Mouse (Mus musculus) Patski (cell line): ENCODE results near the gene Pole2. TPM values are rescaled to one million over a fixed set of nuclear protein-coding genes. Genes with fewer than 3 reads are reported as not detected.
A peak's percentile ranks its signal among the peaks of the same experiment; 100 is the strongest.

Source experiments
- ATAC-seq: fragments of 100-300 bp; one replicate; pipeline ENCODE4 v1.8.0; 2021
- CTCF ChIA-PET: fragments of 350-600 bp; sonication (Branson Sonifier 250); formaldehyde crosslinking; loops from one replicate; lab custom pipeline; 2022; ENCODE audit warnings: inconsistent platforms; lab: Charles Lee
- POLR2A ChIA-PET: fragments of 350-600 bp; sonication (Branson Sonifier 250); formaldehyde crosslinking; loops from one replicate; lab custom pipeline; 2022; ENCODE audit warnings: antibody characterized with exemption, inconsistent platforms; lab: Charles Lee
- DNase-seq: peaks from one replicate; pipeline ENCODE4 v3.0.0-alpha.2; 2011; ENCODE audit warnings: low read depth, low spot score
- H3K27me3 ChIP-seq: fragments of 371-371 bp; one replicate; pipeline ENCODE4 v1.5.1; 2021
- CTCF ChIP-seq: fragments of 100-300 bp; IDR thresholded peaks from one replicate; pipeline ENCODE4 v1.5.1; 2021
- in situ Hi-C: fragments of 300-500 bp; cut with MboI; formaldehyde crosslinking; loops from 3 replicates; pipeline ENCODE4 v1.11.1; 2018; ENCODE audit warnings: low pct_unique_long_range_greater_than_20kb, mixed read lengths
- polyA plus RNA-seq: library from polyadenylated mRNA; unstranded; gene quantifications from one replicate; pipeline ENCODE4 v1.2.3, GENCODE M21; 2021

Pole2 gene
- polyA plus RNA-seq, 1 experiment from 2014 or later: 6.1 TPM

DNA sequence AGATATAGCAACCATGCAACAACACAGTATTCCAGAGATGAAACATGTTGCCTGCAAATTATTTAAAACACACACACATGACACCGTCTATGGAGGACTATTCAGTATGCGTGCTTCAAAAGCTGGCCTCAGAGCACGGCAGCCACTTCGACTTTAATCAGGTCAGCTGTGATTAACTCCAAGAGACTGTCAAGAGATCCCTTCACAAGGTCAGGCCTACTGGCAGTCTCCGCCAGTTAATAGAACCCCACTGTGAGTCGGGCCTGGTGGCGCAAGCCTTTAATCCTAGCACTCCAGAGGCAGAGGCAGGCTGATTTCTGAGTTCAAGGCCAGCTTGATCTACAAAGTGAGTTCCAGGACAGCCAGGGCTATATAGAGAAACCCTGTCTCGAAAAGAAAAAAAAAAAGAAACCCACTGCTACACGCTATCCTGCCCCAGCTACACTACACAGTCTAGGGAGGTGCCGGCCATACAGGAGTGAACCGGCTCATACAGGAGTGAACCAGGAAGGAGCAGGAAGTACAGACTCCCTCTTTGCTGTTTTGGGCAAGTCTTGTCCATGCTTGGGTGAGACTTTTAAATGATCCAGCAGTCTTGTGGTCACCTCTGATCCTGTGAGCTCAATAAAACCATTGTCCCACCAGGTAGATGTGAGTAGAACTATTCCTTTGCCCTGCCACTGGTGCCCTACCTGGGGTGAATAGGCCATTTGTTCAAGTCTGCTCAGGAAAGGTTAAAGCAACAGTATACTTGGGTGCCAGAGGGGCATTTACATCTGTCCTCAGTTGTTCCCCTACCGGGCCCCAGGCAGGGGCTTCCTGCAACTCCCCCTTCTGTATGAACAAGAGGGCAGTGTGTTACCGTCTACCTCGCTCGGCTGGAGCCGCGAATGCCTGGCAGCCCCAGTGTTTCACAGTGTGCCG lies 17.7 kb downstream of the Pole2 start:
- H3K27me3 ChIP-seq: no peaks in the 10 kb centered on the region
- ATAC-seq (no peak), DNase-seq (no peak)
- CTCF ChIA-PET: no interaction called here
- POLR2A ChIA-PET: no interaction called here
- in situ Hi-C loops: loop anchor here (5.0 to 25.0 kb wide), 2 partner anchors 97 to 377 kb away; partner anchors contain the start of gene Vcpkmt
- no peak for TF ChIP-seq CTCF

DNA sequence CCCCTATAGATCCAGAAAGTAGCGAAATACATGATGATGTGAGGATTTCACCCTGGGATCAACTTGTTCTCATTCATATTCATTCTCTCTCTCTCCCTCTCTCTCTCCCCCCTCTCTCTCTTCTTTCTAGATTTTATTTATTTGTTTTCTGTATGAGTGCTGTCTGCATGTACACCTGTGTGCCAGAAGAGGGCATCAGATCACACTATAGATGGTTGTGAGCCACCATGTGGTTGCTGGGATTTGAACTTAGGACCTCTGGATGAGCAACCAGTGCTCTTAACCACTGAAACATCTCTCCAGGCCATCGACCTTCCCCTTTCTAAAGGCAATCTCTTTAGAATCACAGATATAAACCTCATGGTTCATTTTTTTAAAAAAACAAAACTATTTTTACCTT lies 19.5 kb downstream of the Pole2 start:
- ATAC-seq: no peak
- CTCF ChIA-PET: no interaction called here
- POLR2A ChIA-PET: no interaction called here
- no peaks in the 10 kb centered on the region for H3K27me3 ChIP-seq
- in situ Hi-C loops: loop anchor here (25.0 kb wide), 1 partner anchor 379 kb away; the partner anchor contains the start of gene Vcpkmt
- no peak for DNase-seq
- peak; percentile 59 for TF ChIP-seq CTCF

DNA sequence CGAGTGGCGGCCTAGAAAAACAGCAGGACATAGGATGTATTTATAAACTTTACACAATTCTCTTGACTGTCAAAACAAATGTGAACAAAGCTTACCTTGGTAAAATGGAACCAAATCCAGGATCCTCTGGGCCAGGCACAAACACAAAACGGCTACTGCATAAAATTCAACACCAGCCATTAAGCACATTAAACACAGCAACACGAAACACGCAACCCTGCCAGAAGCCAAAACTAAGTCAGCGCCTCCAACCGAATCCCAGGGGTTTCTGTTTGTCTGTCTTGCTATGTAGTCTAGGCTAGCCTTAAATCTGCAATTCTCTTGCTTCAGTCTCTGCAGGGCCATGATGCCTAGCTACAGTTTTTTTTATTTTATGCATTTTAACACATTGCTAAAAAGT lies 20.1 kb downstream of the Pole2 start:
- DNase-seq (no peak), ATAC-seq (no peak)
- in situ Hi-C loops: loop anchor here (25.0 kb wide), 1 partner anchor 379 kb away; the partner anchor contains the start of gene Vcpkmt
- TF ChIP-seq CTCF: no peak
- ChIA-PET POLR2A (no interaction called here), CTCF (no interaction called here)
- H3K27me3 ChIP-seq: no peaks in the 10 kb centered on the region

DNA sequence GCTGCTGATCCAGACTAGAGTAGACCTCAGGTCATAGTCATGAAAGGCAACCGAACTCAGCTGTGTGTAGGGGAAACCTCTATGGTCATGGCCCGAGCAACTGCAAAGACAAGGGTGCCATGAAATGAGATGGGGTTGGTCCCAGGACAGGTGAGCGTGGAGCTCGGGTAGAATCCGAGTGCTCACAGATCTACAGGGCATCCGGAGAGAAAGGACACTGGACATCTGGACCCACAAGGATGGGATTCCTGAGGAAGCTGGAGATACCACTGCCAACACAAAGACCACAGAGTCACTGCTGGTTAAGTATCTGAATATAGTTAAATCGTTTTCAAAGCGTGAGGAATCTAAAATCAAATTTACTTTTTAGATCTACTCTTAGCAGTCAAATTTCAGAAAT lies 20.6 kb downstream of the Pole2 start:
- in situ Hi-C loops: loop anchor here (25.0 kb wide), 1 partner anchor 380 kb away; the partner anchor contains the start of gene Vcpkmt
- CTCF ChIA-PET: no interaction called here
- no peak for TF ChIP-seq CTCF
- DNase-seq (no peak), ATAC-seq (no peak)
- POLR2A ChIA-PET: no interaction called here
- no peaks in the 10 kb centered on the region for H3K27me3 ChIP-seq

DNA sequence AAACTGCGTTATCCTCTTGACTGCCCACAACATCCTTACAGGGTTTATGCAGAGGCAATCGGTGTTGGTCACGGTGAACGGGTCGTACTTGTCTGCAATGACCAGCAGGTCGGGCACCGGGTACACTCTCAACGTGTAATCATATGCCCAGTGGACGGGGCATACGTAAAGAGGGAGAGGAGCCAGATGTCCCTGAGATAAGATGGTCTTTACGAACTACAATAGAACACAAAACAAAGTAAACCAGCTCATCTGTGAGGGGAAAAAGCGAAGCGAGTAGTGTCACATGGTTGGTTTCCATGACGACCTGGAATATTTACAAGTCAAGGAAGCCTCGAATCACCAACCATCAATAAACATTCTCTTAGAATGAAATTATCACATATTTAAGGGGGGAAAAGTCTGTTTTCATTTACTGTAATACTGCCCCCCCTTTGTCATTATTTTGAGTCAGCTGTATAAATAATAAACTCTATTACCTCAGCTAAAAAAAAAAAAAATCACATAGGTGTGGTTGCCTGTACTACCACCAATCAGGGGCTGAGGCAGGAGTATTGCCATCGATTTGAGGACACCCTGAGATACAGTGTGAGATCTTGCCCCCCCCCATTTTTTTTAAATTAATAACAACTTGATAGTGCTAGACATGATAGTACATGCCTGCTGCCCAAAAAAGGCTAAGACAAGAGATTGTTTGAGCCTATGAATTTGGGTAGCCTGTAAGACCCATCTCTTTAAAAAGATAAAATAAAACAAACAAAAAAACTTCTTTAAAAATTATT lies 23.8 kb downstream of the Pole2 start, which contains the start of gene Gm49384:
TSS of gene Gm49384 (minus strand) at position 216 of the 782 bp plus-strand sequence.
- CTCF ChIA-PET: no interaction called here
- no peaks in the 10 kb centered on the region for H3K27me3 ChIP-seq
- DNase-seq (no peak), ATAC-seq (no peak)
- POLR2A ChIA-PET: no interaction called here
- TF ChIP-seq CTCF: no peak
- in situ Hi-C loops: loop anchor here (25.0 kb wide), 1 partner anchor 383 kb away; the partner anchor contains the start of gene Vcpkmt

DNA sequence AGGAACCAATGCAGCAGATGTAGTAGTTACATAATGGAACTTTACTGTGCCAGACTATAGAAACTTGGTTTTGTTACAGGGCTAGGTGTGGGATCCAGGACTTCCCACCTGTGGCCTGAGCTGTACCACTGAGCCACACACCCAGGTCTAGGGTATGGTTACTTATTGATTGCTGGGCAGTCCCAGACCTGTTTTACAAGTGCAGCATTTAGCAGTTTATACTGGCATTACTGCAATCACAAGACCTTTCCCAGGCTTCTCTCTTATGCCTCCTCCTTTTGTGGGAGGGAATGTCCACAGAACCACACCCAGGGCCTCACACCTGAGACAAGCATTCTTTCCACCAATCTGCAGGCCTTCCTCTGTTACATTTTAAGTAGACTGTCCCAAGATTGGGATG lies 29.0 kb downstream of the Pole2 start:
- in situ Hi-C loops: no loop called here
- TF ChIP-seq CTCF: no peak
- ChIA-PET CTCF (no interaction called here), POLR2A (no interaction called here)
- no peak for ATAC-seq
- DNase-seq: no peak
- no peaks in the 10 kb centered on the region for H3K27me3 ChIP-seq

DNA sequence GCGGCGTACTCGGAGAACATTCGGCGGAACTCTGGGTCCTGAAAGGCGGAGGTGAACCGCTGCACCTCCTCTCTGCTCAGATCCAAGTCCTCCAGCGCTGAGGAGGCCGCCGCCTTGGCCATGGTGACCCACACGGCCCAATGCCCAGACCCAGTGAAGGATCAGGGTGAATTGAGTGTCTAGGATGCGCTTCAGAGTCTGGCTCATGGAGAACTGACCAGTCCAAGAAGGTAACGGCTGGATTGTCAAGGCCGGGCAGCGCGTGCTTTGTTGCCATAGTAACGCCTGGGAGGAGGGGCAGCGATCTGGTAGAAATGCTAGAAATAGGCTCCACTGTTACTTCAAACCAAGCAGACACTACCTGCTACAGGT lies 29.8 kb downstream of the Pole2 start, which contains the start of gene Dnaaf2:
TSS of gene Dnaaf2 (minus strand) at position 266 of the 372 bp plus-strand sequence.
- TF ChIP-seq CTCF: no peak
- no peaks in the 10 kb centered on the region for H3K27me3 ChIP-seq
- CTCF ChIA-PET: no interaction called here
- in situ Hi-C loops: no loop called here
- ATAC-seq: peak; percentile 32
- POLR2A ChIA-PET: no interaction called here
- DNase-seq: no peak

DNA sequence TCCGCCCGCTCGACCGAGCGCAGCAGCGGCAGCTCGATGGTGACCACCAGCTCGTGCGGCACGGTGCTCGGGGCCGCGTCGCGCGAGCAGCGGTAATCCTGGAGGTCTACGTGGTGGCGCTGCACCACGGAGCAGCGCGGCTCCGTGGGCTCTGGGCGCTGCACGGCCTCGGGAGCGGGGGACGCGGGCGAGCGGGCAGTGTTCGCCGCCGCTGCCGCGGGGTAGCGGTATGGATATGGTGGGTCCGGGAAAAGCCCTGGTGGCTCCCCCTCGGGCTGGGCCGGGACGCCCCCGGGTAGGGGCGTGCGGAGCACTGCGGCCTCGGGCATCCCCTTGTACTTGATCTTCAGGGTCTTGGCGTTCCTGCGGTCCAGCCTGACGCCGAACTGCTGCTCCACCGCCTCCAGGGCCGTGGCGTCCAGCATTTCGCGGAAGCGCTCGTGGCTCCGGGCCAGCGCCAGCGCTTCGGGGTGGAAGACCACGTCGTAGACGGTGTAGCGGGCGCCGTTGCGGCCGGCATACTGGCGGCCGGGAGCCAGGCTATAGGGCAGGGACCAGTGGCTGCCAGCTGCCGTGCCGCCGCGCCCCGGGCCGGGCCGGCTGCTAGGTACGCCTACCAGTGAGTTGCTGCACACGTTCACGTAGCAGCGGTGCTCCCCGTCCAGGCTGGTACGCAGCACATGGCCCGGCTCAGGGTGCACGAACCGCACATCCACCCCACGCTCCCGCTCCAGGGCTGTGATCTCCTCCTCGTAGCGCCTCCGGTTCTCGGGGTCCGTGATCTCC lies 30.4 kb downstream of the Pole2 start:
- no peaks in the 10 kb centered on the region for H3K27me3 ChIP-seq
- in situ Hi-C loops: no loop called here
- DNase-seq (no peak), ATAC-seq (peak; percentile 62)
- no peak for TF ChIP-seq CTCF
- POLR2A ChIA-PET: interaction anchor here (1.4 kb wide), 1 partner anchor 13 kb away, joined by 6 read pairs; the partner anchor contains the start of genes Mgat2 and Rpl36al
- CTCF ChIA-PET: no interaction called here

DNA sequence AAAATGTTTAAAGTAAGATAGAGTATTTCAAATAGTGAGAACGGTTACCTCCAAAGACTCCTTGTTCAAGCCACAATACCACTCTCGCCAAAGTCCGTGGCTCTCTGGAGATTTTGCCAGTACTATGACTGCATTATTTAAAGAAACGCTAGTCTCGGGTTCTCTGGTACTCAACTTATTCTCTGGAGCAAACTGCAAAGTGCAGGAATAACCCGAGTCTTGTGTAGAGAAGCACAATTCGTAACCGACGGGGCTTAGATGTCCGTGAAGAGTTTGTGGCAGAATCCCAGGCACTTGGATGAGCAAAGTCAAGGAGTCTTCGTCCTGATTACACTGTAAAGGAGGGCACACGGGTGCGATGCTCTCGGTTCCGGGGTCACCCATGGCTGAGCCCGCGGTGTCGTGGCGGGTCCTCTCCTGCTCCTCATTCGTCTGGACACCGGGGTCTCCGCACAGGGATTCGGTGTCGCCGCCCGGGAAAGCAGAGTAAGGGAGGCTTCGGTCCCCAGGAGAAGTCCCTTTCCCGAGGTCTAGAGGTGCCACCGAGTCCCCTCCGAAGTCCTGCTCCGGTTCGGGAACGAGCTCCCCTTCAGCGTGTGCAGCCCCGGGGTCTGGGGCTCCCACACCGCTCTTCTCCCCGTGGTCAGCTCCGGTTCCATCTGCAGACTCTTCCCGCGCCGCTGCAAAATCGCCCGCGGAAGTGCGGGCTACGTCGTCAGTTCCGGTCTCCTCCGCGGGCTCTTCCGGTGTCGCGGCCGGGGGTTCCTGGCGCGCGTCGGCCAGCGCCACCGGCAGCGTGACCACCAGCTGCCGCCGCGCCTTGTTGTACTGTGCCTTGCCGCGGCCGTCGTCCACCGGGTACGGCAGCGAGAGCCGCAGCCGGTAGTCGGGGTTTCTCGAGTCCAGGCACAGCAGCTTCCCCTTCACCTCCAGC lies 31.3 kb downstream of the Pole2 start, which contains the start of gene Gm49383:
TSS of gene Gm49383 (minus strand) at position 661 of the 934 bp plus-strand sequence.
- POLR2A ChIA-PET: interaction anchor here (0.5 to 1.4 kb wide), 3 partner anchors 12 to 97 kb away, joined by 3 to 6 read pairs (median 5); partner anchors contain the start of genes Mgat2 and Rpl36al
- no peak for DNase-seq
- no peak for TF ChIP-seq CTCF
- in situ Hi-C loops: no loop called here
- CTCF ChIA-PET: no interaction called here
- peak; percentile 78 for ATAC-seq
- no peaks in the 10 kb centered on the region for H3K27me3 ChIP-seq
